Mouse (Mus musculus): ENCODE results near the gene Gm20388. TPM values are rescaled to one million over a fixed set of nuclear protein-coding genes. Genes with fewer than 3 reads are reported as not detected.

The Gm20388 gene
- polyA plus RNA-seq, 1 experiment from 2014 or later: not detected

- ATAC-seq (ENCODE audit: insufficient number of reproducible peaks, insufficient read depth, low FRiP score, low read depth): no peak
- Histone ChIP-seq H3K4me3 (ENCODE audit: control insufficient read depth in 1 of 2, insufficient read depth in 1 of 2, low read depth in 1 of 2, low read length in 2 of 2) (no peak overlapping the region), H3K4me1 (ENCODE audit: control insufficient read depth in 2 of 2, insufficient read depth in 2 of 2, low read length in 2 of 2) (peaks cover 12 to 17% of the 10 kb centered on the region in 2 experiments; a peak in 3 of 4 replicates), H3K36me3 (ENCODE audit: control insufficient read depth, insufficient read depth, low read length) (no peaks in the 10 kb centered on the region), H3K4me2 (ENCODE audit: low read length) (no peak overlapping the region), H3K27me3 (ENCODE audit: control insufficient read depth, insufficient read depth, low read length) (peaks cover 11% of the 10 kb centered on the region; the same call in 1 of the 2 replicates), H3K27ac (replicated peaks in 1 of 2; ENCODE audit: control insufficient read depth in 1 of 2, insufficient read depth in 1 of 2, low read depth in 2 of 2, low read length in 2 of 2) (no peak overlapping the region), H3K9me3 (ENCODE audit: control insufficient read depth, low read length) (no peaks in the 10 kb centered on the region), H3K9ac (ENCODE audit: low read length) (no peak overlapping the region)
- 70% methylated on average over 5 of the region's 5 CpGs for WGBS
These were observed 3419.3 kb downstream of the Gm20388 start for GRCm38 (mm10) chr8:123329961-123330360.

- H3K4me1 ChIP-seq (ENCODE audit: control insufficient read depth in 2 of 2, insufficient read depth in 2 of 2, low read length in 2 of 2): peaks cover 12 to 17% of the 10 kb centered on the region in 2 experiments; a peak in 3 of 4 replicates
- peaks cover 11% of the 10 kb centered on the region; the same call in 1 of the 2 replicates for H3K27me3 ChIP-seq (ENCODE audit: control insufficient read depth, insufficient read depth, low read length)
- H3K9ac ChIP-seq (ENCODE audit: low read length): no peak overlapping the region
- H3K9me3 ChIP-seq (ENCODE audit: control insufficient read depth, low read length): no peaks in the 10 kb centered on the region
- ATAC-seq (ENCODE audit: insufficient number of reproducible peaks, insufficient read depth, low FRiP score, low read depth): no peak
- no peaks in the 10 kb centered on the region for H3K36me3 ChIP-seq (ENCODE audit: control insufficient read depth, insufficient read depth, low read length)
- H3K27ac ChIP-seq (replicated peaks in 1 of 2; ENCODE audit: control insufficient read depth in 1 of 2, insufficient read depth in 1 of 2, low read depth in 2 of 2, low read length in 2 of 2): no peak overlapping the region; a peak in 1 of 4 replicates
- H3K4me3 ChIP-seq (ENCODE audit: control insufficient read depth in 1 of 2, insufficient read depth in 1 of 2, low read depth in 1 of 2, low read length in 2 of 2): no peak overlapping the region
- H3K4me2 ChIP-seq (ENCODE audit: low read length): no peak overlapping the region
- WGBS: 55% methylated on average over 6 of the region's 6 CpGs
These were observed 3420.1 kb downstream of the Gm20388 start for GRCm38 (mm10) chr8:123330701-123331100.

- no peak overlapping the region for H3K9ac ChIP-seq (ENCODE audit: low read length)
- H3K4me2 ChIP-seq (ENCODE audit: low read length): no peak overlapping the region
- H3K27ac ChIP-seq (replicated peaks in 1 of 2; ENCODE audit: control insufficient read depth in 1 of 2, insufficient read depth in 1 of 2, low read depth in 2 of 2, low read length in 2 of 2): no peak overlapping the region
- ATAC-seq (ENCODE audit: insufficient number of reproducible peaks, insufficient read depth, low FRiP score, low read depth): no peak
- 40% methylated on average over 2 of the region's 2 CpGs for WGBS
- no peak overlapping the region for H3K4me3 ChIP-seq (ENCODE audit: control insufficient read depth in 1 of 2, insufficient read depth in 1 of 2, low read depth in 1 of 2, low read length in 2 of 2)
- H3K36me3 ChIP-seq (ENCODE audit: control insufficient read depth, insufficient read depth, low read length): no peaks in the 10 kb centered on the region
- peaks cover 11% of the 10 kb centered on the region; the same call in 1 of the 2 replicates for H3K27me3 ChIP-seq (ENCODE audit: control insufficient read depth, insufficient read depth, low read length)
- peaks cover 12 to 17% of the 10 kb centered on the region in 2 experiments; a peak in 3 of 4 replicates for H3K4me1 ChIP-seq (ENCODE audit: control insufficient read depth in 2 of 2, insufficient read depth in 2 of 2, low read length in 2 of 2)
- no peaks in the 10 kb centered on the region for H3K9me3 ChIP-seq (ENCODE audit: control insufficient read depth, low read length)
These were observed 3420.7 kb downstream of the Gm20388 start for GRCm38 (mm10) chr8:123331301-123331700.

- Histone ChIP-seq H3K36me3 (ENCODE audit: control insufficient read depth, insufficient read depth, low read length) (no peaks in the 10 kb centered on the region), H3K9me3 (ENCODE audit: control insufficient read depth, low read length) (no peaks in the 10 kb centered on the region), H3K4me3 (ENCODE audit: control insufficient read depth in 1 of 2, insufficient read depth in 1 of 2, low read depth in 1 of 2, low read length in 2 of 2) (peak overlapping the region in 1 of 2 experiments; percentile 62; a peak in 1 of 4 replicates), H3K4me1 (ENCODE audit: control insufficient read depth in 2 of 2, insufficient read depth in 2 of 2, low read length in 2 of 2) (peaks cover 12 to 17% of the 10 kb centered on the region in 2 experiments; a peak in 3 of 4 replicates), H3K27ac (replicated peaks in 1 of 2; ENCODE audit: control insufficient read depth in 1 of 2, insufficient read depth in 1 of 2, low read depth in 2 of 2, low read length in 2 of 2) (no peak overlapping the region; a peak in 1 of 4 replicates), H3K9ac (ENCODE audit: low read length) (no peak overlapping the region), H3K4me2 (ENCODE audit: low read length) (peak overlapping the region; percentile 92; the same call in 1 of the 2 replicates), H3K27me3 (ENCODE audit: control insufficient read depth, insufficient read depth, low read length) (peaks cover 11% of the 10 kb centered on the region; the same call in 1 of the 2 replicates)
- 23% methylated on average over 8 of the region's 8 CpGs for WGBS
- ATAC-seq (ENCODE audit: insufficient number of reproducible peaks, insufficient read depth, low FRiP score, low read depth): no peak
These were observed 3421.2 kb downstream of the Gm20388 start for GRCm38 (mm10) chr8:123331810-123332209.

GRCm38 (mm10) chr8:123332262-123333090 is 3421.8 kb downstream of the Gm20388 start, which contains the start of gene Spire2:
Gene Spire2 (plus strand): TSS chr8:123332713.
- H3K4me3 ChIP-seq (ENCODE audit: control insufficient read depth in 1 of 2, insufficient read depth in 1 of 2, low read depth in 1 of 2, low read length in 2 of 2): peak within 1 kb of the TSS; percentile 62 to 73
- under 1% methylated on average over 74 of the region's 85 CpGs for WGBS
- H3K4me1 ChIP-seq (ENCODE audit: control insufficient read depth in 2 of 2, insufficient read depth in 2 of 2, low read length in 2 of 2): peaks cover 6 to 17% of the 10 kb centered on the region in 2 experiments; a peak in 3 of 4 replicates
- peak; percentile 71 for ATAC-seq (ENCODE audit: insufficient number of reproducible peaks, insufficient read depth, low FRiP score, low read depth)
- peaks cover 11% of the 10 kb centered on the region; the same call in 1 of the 2 replicates for H3K27me3 ChIP-seq (ENCODE audit: control insufficient read depth, insufficient read depth, low read length)
- H3K36me3 ChIP-seq (ENCODE audit: control insufficient read depth, insufficient read depth, low read length): no peaks in the 10 kb centered on the region
- no peak within 1 kb of the TSS; a peak in 1 of 4 replicates for H3K27ac ChIP-seq (replicated peaks in 1 of 2; ENCODE audit: control insufficient read depth in 1 of 2, insufficient read depth in 1 of 2, low read depth in 2 of 2, low read length in 2 of 2)
- H3K4me2 ChIP-seq (ENCODE audit: low read length): peak within 1 kb of the TSS; percentile 92
- peak within 1 kb of the TSS; percentile 30 for H3K9ac ChIP-seq (ENCODE audit: low read length)
- H3K9me3 ChIP-seq (ENCODE audit: control insufficient read depth, low read length): no peaks in the 10 kb centered on the region

GRCm38 (mm10) chr8:123333091-123333587 is 3422.5 kb downstream of the Gm20388 start:
- no peak overlapping the region for H3K27ac ChIP-seq (replicated peaks in 1 of 2; ENCODE audit: control insufficient read depth in 1 of 2, insufficient read depth in 1 of 2, low read depth in 2 of 2, low read length in 2 of 2)
- ATAC-seq (ENCODE audit: insufficient number of reproducible peaks, insufficient read depth, low FRiP score, low read depth): no peak
- peaks cover 6 to 17% of the 10 kb centered on the region in 2 experiments; a peak in 3 of 4 replicates for H3K4me1 ChIP-seq (ENCODE audit: control insufficient read depth in 2 of 2, insufficient read depth in 2 of 2, low read length in 2 of 2)
- no peaks in the 10 kb centered on the region for H3K9me3 ChIP-seq (ENCODE audit: control insufficient read depth, low read length)
- no peaks in the 10 kb centered on the region for H3K36me3 ChIP-seq (ENCODE audit: control insufficient read depth, insufficient read depth, low read length)
- peak overlapping the region; percentile 92 for H3K4me2 ChIP-seq (ENCODE audit: low read length)
- 7% methylated on average over 19 of the region's 21 CpGs for WGBS
- peak overlapping the region; percentile 62 to 73 for H3K4me3 ChIP-seq (ENCODE audit: control insufficient read depth in 1 of 2, insufficient read depth in 1 of 2, low read depth in 1 of 2, low read length in 2 of 2)
- peak overlapping the region; percentile 30 for H3K9ac ChIP-seq (ENCODE audit: low read length)
- peaks cover 11% of the 10 kb centered on the region; the same call in 1 of the 2 replicates for H3K27me3 ChIP-seq (ENCODE audit: control insufficient read depth, insufficient read depth, low read length)

- WGBS: 6% methylated on average over 7 of the region's 7 CpGs
- no peak overlapping the region for H3K9ac ChIP-seq (ENCODE audit: low read length)
- H3K36me3 ChIP-seq (ENCODE audit: control insufficient read depth, insufficient read depth, low read length): no peaks in the 10 kb centered on the region
- ATAC-seq (ENCODE audit: insufficient number of reproducible peaks, insufficient read depth, low FRiP score, low read depth): no peak
- H3K27ac ChIP-seq (replicated peaks in 1 of 2; ENCODE audit: control insufficient read depth in 1 of 2, insufficient read depth in 1 of 2, low read depth in 2 of 2, low read length in 2 of 2): no peak overlapping the region
- H3K27me3 ChIP-seq (ENCODE audit: control insufficient read depth, insufficient read depth, low read length): peaks cover 11% of the 10 kb centered on the region; the same call in 1 of the 2 replicates
- H3K4me3 ChIP-seq (ENCODE audit: control insufficient read depth in 1 of 2, insufficient read depth in 1 of 2, low read depth in 1 of 2, low read length in 2 of 2): no peak overlapping the region
- peak overlapping the region; percentile 92 for H3K4me2 ChIP-seq (ENCODE audit: low read length)
- no peaks in the 10 kb centered on the region for H3K9me3 ChIP-seq (ENCODE audit: control insufficient read depth, low read length)
- peaks cover 6 to 17% of the 10 kb centered on the region in 2 experiments; a peak in 3 of 4 replicates for H3K4me1 ChIP-seq (ENCODE audit: control insufficient read depth in 2 of 2, insufficient read depth in 2 of 2, low read length in 2 of 2)
These were observed 3423.2 kb downstream of the Gm20388 start for GRCm38 (mm10) chr8:123333864-123334263.

All from heart, embryonic 14.5 days (tissue).